Mouse (Mus musculus) CH12.LX (cell line): ENCODE data around the gene Pkdcc. TPM values are rescaled to one million over a fixed set of nuclear protein-coding genes. Genes with fewer than 3 reads are reported as not detected.

Experiments
- DNase-seq: peaks from one replicate; pipeline ENCODE4 v3.0.0-alpha.2; 2013; ENCODE audit errors: extremely low read depth
- H3K27ac ChIP-seq: 2 replicates; pipeline ENCODE4 v1.5.1; 2012; ENCODE audit warnings: low read depth, mild to moderate bottlenecking, control low read depth, moderate library complexity; ENCODE audit not compliant: insufficient read depth
- H3K27me3 ChIP-seq: replicated peaks from 2 replicates; pipeline ENCODE3; 2012; ENCODE audit warnings: inconsistent platforms
- H3K36me3 ChIP-seq, 2 experiments: replicated peaks in 1 of 2; 2 replicates each; pipeline versions ENCODE3 to v1.6.1; 2012; ENCODE audit warnings: inconsistent platforms in 1 of 2, low read length in 1 of 2, mild to moderate bottlenecking in 1 of 2, mixed read lengths in 1 of 2, moderate library complexity in 1 of 2; ENCODE audit not compliant: control insufficient read depth in 1 of 2, insufficient read depth in 1 of 2
- H3K4me1 ChIP-seq, 2 experiments: 2 replicates each; pipeline ENCODE4 v1.6.1; 2012; ENCODE audit warnings: inconsistent platforms in 1 of 2, moderate library complexity in 1 of 2; ENCODE audit not compliant: insufficient read depth in 2 of 2, control insufficient read depth in 1 of 2
- H3K4me2 ChIP-seq: 2 replicates; pipeline ENCODE4 v1.6.1; 2012; ENCODE audit warnings: low read depth, mild to moderate bottlenecking, control low read depth; ENCODE audit not compliant: poor library complexity, insufficient read depth, severe bottlenecking
- H3K4me3 ChIP-seq, 3 experiments: fragments of 150-350 bp in 1 of 3; sonication (generic) in 1 of 3; replicated peaks in 1 of 3; 2 replicates each; pipeline versions ENCODE3 to v1.5.1; 2011 to 2012; ENCODE audit warnings: low read depth in 2 of 3, low read length in 2 of 3, mild to moderate bottlenecking in 2 of 3, moderate library complexity in 2 of 3, control low read depth in 1 of 3, improper control_type of control experiment in 1 of 3, inconsistent platforms in 1 of 3, mixed read lengths in 1 of 3; ENCODE audit not compliant: poor library complexity in 1 of 3
- H3K79me2 ChIP-seq: replicated peaks from 2 replicates; pipeline ENCODE4 v1.6.1; 2012; ENCODE audit warnings: mild to moderate bottlenecking, moderate library complexity; ENCODE audit not compliant: control insufficient read depth, poor library complexity, insufficient read depth, severe bottlenecking; ENCODE audit errors: extremely low read depth
- H3K9ac ChIP-seq: 2 replicates; pipeline ENCODE4 v1.6.1; 2012; ENCODE audit warnings: low read depth, mild to moderate bottlenecking, control low read depth, moderate library complexity; ENCODE audit not compliant: insufficient read depth
- H3K9me3 ChIP-seq: replicated peaks from 2 replicates; pipeline ENCODE3; 2012; ENCODE audit warnings: low read length, inconsistent platforms, mixed read lengths
- CHD1 ChIP-seq: IDR thresholded peaks from 2 replicates; pipeline ENCODE4 v1.6.1; 2012; ENCODE audit warnings: low read depth, low read length, improper control_type of control experiment, inconsistent platforms
- CHD2 ChIP-seq: IDR thresholded peaks from 2 replicates; pipeline ENCODE4 v1.6.1; 2011; ENCODE audit warnings: low read length, improper control_type of control experiment
- CTCF ChIP-seq, 2 experiments: IDR thresholded peaks in 1 of 2; conservative IDR thresholded peaks in 1 of 2; 2 replicates each; pipeline ENCODE4 v1.5.1; 2011 to 2012; ENCODE audit warnings: low read depth in 2 of 2, low read length in 2 of 2, improper control_type of control experiment in 1 of 2, inconsistent platforms in 1 of 2, mild to moderate bottlenecking in 1 of 2, moderate library complexity in 1 of 2
- E2F4 ChIP-seq: IDR thresholded peaks from 2 replicates; pipeline ENCODE4 v1.6.1; 2011; ENCODE audit warnings: low read depth, low read length, improper control_type of control experiment; ENCODE audit not compliant: insufficient replicate concordance
- EP300 ChIP-seq: IDR thresholded peaks from 2 replicates; pipeline ENCODE4 v1.6.1; 2011; ENCODE audit warnings: low read length, improper control_type of control experiment
- ETS1 ChIP-seq: conservative IDR thresholded peaks from 2 replicates; pipeline ENCODE4 v1.6.1; 2012; ENCODE audit warnings: low read depth, mild to moderate bottlenecking, inconsistent platforms, low read length, improper control_type of control experiment, moderate library complexity
- HCFC1 ChIP-seq: IDR thresholded peaks from 2 replicates; pipeline ENCODE4 v1.6.1; 2012; ENCODE audit warnings: low read depth, mild to moderate bottlenecking, inconsistent platforms, low read length, improper control_type of control experiment
- IRF4 ChIP-seq: IDR thresholded peaks from 2 replicates; pipeline ENCODE4 v1.6.1; 2014; ENCODE audit warnings: low read depth, mild to moderate bottlenecking, inconsistent platforms, low read length, improper control_type of control experiment
- JUN ChIP-seq: IDR thresholded peaks from 2 replicates; pipeline ENCODE4 v1.6.1; 2011; ENCODE audit warnings: low read depth, mild to moderate bottlenecking, low read length, improper control_type of control experiment, moderate library complexity; ENCODE audit not compliant: insufficient read depth
- KAT2A ChIP-seq: IDR thresholded peaks from 2 replicates; pipeline ENCODE4 v1.6.1; 2012; ENCODE audit warnings: low read length, improper control_type of control experiment, inconsistent platforms; ENCODE audit not compliant: insufficient replicate concordance
- MAX ChIP-seq: IDR thresholded peaks from 2 replicates; pipeline ENCODE4 v1.6.1; 2011; ENCODE audit warnings: low read length, improper control_type of control experiment
- MAZ ChIP-seq: IDR thresholded peaks from 2 replicates; pipeline ENCODE4 v1.6.1; 2012; ENCODE audit warnings: low read depth, mild to moderate bottlenecking, inconsistent platforms, low read length, improper control_type of control experiment, moderate library complexity
- MYC ChIP-seq: IDR thresholded peaks from 2 replicates; pipeline ENCODE4 v1.6.1; 2011; ENCODE audit warnings: low read depth, mild to moderate bottlenecking, improper control_type of control experiment, low read length
- NRF1 ChIP-seq: IDR thresholded peaks from 2 replicates; pipeline ENCODE4 v1.6.1; 2014; ENCODE audit warnings: low read depth, mild to moderate bottlenecking, inconsistent platforms, low read length, improper control_type of control experiment, moderate library complexity
- PAX5 ChIP-seq: IDR thresholded peaks from 2 replicates; pipeline ENCODE4 v1.6.1; 2012; ENCODE audit warnings: low read length, inconsistent platforms, mixed read lengths
- POLR2A ChIP-seq: IDR thresholded peaks from 2 replicates; pipeline ENCODE4 v1.6.1; 2011; ENCODE audit warnings: low read depth, mild to moderate bottlenecking, improper control_type of control experiment, low read length
- POLR2AphosphoS2 ChIP-seq: IDR thresholded peaks from 2 replicates; pipeline ENCODE4 v1.6.1; 2011; ENCODE audit warnings: low read depth, low read length, improper control_type of control experiment
- RAD21 ChIP-seq: IDR thresholded peaks from 2 replicates; pipeline ENCODE4 v1.6.1; 2011; ENCODE audit warnings: low read depth, mild to moderate bottlenecking, low read length, improper control_type of control experiment, moderate library complexity
- RCOR1 ChIP-seq: conservative IDR thresholded peaks from 2 replicates; pipeline ENCODE4 v1.6.1; 2012; ENCODE audit warnings: low read depth, mild to moderate bottlenecking, inconsistent platforms, low read length, improper control_type of control experiment
- SIN3A ChIP-seq: IDR thresholded peaks from 2 replicates; pipeline ENCODE4 v1.6.1; 2012; ENCODE audit warnings: low read length, improper control_type of control experiment, inconsistent platforms
- SMC3 ChIP-seq: IDR thresholded peaks from 2 replicates; pipeline ENCODE4 v1.6.1; 2011; ENCODE audit warnings: low read depth, low read length, improper control_type of control experiment
- TCF12 ChIP-seq: IDR thresholded peaks from 2 replicates; pipeline ENCODE4 v1.6.1; 2014; ENCODE audit warnings: low read depth, mild to moderate bottlenecking, inconsistent platforms, low read length, improper control_type of control experiment
- UBTF ChIP-seq: IDR thresholded peaks from 2 replicates; pipeline ENCODE4 v1.6.1; 2012; ENCODE audit warnings: low read depth, mild to moderate bottlenecking, inconsistent platforms, low read length, improper control_type of control experiment, moderate library complexity
- USF1 ChIP-seq: IDR thresholded peaks from 2 replicates; pipeline ENCODE4 v1.6.1; 2014; ENCODE audit warnings: low read depth, mild to moderate bottlenecking, inconsistent platforms, low read length, improper control_type of control experiment
- ZC3H11A ChIP-seq: IDR thresholded peaks from 2 replicates; pipeline ENCODE4 v1.6.1; 2012; ENCODE audit warnings: low read depth, mild to moderate bottlenecking, inconsistent platforms, low read length, improper control_type of control experiment
- ZKSCAN1 ChIP-seq: IDR thresholded peaks from 2 replicates; pipeline ENCODE4 v1.6.1; 2012; ENCODE audit warnings: low read depth, inconsistent platforms, low read length, improper control_type of control experiment, borderline replicate concordance
- ZNF384 ChIP-seq: IDR thresholded peaks from 2 replicates; pipeline ENCODE4 v1.6.1; 2012; ENCODE audit warnings: low read depth, low read length, improper control_type of control experiment, inconsistent platforms
- dilution Hi-C: fragments of 300-500 bp; cut with MboI; formaldehyde crosslinking; loops from 2 replicates; pipeline ENCODE4 v1.14.3; 2020; ENCODE audit warnings: low sequenced_read_pairs; ENCODE audit not compliant: extremely low pct_unique_long_range_greater_than_20kb, extremely low pct_ligation_motif_present
- in situ Hi-C: fragments of 300-500 bp; cut with MboI; formaldehyde crosslinking; loops from 3 replicates; pipeline ENCODE4 v1.14.3; 2019; ENCODE audit warnings: low sequenced_read_pairs, low pct_ligation_motif_present, low pct_unique_long_range_greater_than_20kb, mixed read lengths
- polyA plus RNA-seq: library from polyadenylated mRNA; unstranded; fragments of >175 nt; gene quantifications from 2 replicates; pipeline ENCODE4 v1.2.1, GENCODE M21; 2012; ENCODE audit warnings: low read depth; ENCODE audit not compliant: insufficient read length
- total RNA-seq, 2 experiments: library from RNA; depleted of rRNA; stranded (reverse); fragments of 300-350 nt in 1 of 2; fragments of >200 nt in 1 of 2; gene quantifications; 2 replicates each; pipeline ENCODE4 v1.2.3; 2012 to 2014

Gene Pkdcc
- total and polyA plus RNA-seq, 3 experiments, result 3.7 to 4.3 (median 4.2) TPM

DNA sequence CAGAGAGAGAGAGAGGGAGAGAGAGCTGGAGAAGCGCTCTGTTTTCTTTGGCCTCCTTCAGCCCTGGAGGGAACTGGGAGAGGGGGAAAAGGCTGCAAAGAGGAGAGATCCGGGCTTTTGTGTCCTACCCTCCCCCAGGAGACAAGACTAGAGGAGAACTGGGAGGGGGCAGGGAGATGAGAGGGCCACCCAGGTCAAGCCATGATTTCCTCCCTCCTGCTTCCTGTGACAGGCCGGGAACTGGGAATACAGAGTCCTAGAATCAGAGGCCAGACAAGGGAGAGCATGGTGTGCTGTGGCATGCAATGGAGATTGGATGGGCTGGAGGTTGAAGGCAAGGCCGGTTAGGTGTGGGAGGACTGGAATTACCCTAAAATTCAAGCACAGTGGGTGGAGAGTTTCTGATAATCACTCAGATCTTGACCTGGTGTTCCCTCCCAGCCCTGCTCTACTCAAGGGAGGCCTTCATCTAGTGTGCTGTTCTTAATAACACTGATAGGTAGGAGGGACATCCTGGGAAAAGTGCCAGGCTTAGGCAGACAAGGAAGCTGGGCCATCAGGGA is 17.6 kb upstream of the Pkdcc start:
- H3K36me3 ChIP-seq, result no peaks in the 10 kb centered on the region
- peaks cover 10 to 20% of the 10 kb centered on the region in 2 experiments for H3K4me1 ChIP-seq
- no peak overlapping the region for H3K27ac ChIP-seq
- no peak for TF ChIP-seq HCFC1
- no peak for TF ChIP-seq RCOR1
- no peak for TF ChIP-seq JUN
- TF ChIP-seq SMC3, result no peak
- no peak for TF ChIP-seq NRF1
- TF ChIP-seq EP300, result no peak
- TF ChIP-seq E2F4, result no peak
- TF ChIP-seq POLR2A, result no peak
- no peak for TF ChIP-seq MAX
- no peak for TF ChIP-seq UBTF
- no peak for TF ChIP-seq CTCF (conservative IDR thresholded peaks at IDR 0.05 in 1 of 2, IDR thresholded peaks at IDR 0.05 in 1 of 2; ENCODE audit: low read depth in 2 of 2, low read length in 2 of 2)
- no peak for TF ChIP-seq KAT2A
- no peak for TF ChIP-seq TCF12
- TF ChIP-seq MYC, result no peak
- TF ChIP-seq CHD2, result no peak
- no peak for TF ChIP-seq IRF4
- no peak for TF ChIP-seq CHD1
- no peak for TF ChIP-seq RAD21
- no peak for TF ChIP-seq POLR2AphosphoS2
- no peak for TF ChIP-seq SIN3A
- TF ChIP-seq, all 38 proteins: peak for 0
- no peak overlapping the region for H3K9ac ChIP-seq
- H3K27me3 ChIP-seq, result no peaks in the 10 kb centered on the region
- no peaks in the 10 kb centered on the region for H3K79me2 ChIP-seq
- H3K9me3 ChIP-seq, result no peaks in the 10 kb centered on the region
- no peak for DNase-seq
- no peak overlapping the region for H3K4me2 ChIP-seq
- H3K4me3 ChIP-seq, result no peak overlapping the region
- dilution Hi-C loops (no loop called here), in situ Hi-C loops (no loop called here)

DNA sequence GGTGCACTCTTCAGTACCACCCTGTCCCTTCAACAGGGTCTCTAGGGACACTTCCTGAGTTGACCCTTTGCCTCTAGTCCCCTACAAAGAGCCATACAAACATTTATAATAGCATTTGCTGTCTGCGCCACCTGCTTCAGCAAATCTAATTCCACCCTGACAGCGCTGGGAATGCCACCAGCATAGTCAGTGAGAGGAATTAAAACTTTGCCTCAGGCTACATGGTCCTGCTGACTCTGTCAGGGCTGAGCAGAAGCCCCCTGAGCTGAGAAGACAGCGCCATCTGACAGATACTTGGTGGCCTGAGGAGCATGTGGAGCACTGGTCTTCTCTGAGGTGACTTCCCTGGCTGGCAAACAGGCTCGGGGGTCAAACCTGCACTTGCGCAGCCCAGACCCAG is 14.6 kb upstream of the Pkdcc start:
- dilution Hi-C loops, result no loop called here
- no peak overlapping the region for H3K4me2 ChIP-seq
- no peaks in the 10 kb centered on the region for H3K4me1 ChIP-seq
- H3K9me3 ChIP-seq, result no peaks in the 10 kb centered on the region
- no peak overlapping the region for H3K4me3 ChIP-seq
- H3K27me3 ChIP-seq, result peaks cover 5% of the 10 kb centered on the region
- no peak overlapping the region for H3K9ac ChIP-seq
- H3K79me2 ChIP-seq, result no peaks in the 10 kb centered on the region
- no peak for TF ChIP-seq EP300
- TF ChIP-seq ZNF384, result no peak
- TF ChIP-seq USF1, result no peak
- TF ChIP-seq E2F4, result no peak
- no peak for TF ChIP-seq NRF1
- no peak for TF ChIP-seq POLR2AphosphoS2
- TF ChIP-seq MAZ, result no peak
- no peak for TF ChIP-seq KAT2A
- TF ChIP-seq IRF4, result no peak
- no peak for TF ChIP-seq ZKSCAN1
- TF ChIP-seq ZC3H11A, result no peak
- no peak for TF ChIP-seq RAD21
- no peak for TF ChIP-seq SMC3
- TF ChIP-seq PAX5, result no peak
- TF ChIP-seq JUN, result no peak
- no peak for TF ChIP-seq ETS1
- no peak for TF ChIP-seq MYC
- TF ChIP-seq, all 38 proteins: peak for 0
- in situ Hi-C loops, result no loop called here
- Histone ChIP-seq H3K27ac (no peak overlapping the region), H3K36me3 (no peaks in the 10 kb centered on the region)
- DNase-seq, result no peak
